Mouse (Mus musculus) left cerebral cortex, adult 8-10 months (tissue): Measurements from ENCODE around the gene Tns1. TPM values are rescaled to one million over a fixed set of nuclear protein-coding genes. Genes with fewer than 3 reads are reported as not detected.

Experiments used
- DNase-seq, 2 experiments: peaks; one replicate each; pipeline ENCODE4 v3.0.0; 2022; ENCODE audit warnings: low spot score in 2 of 2
- total RNA-seq, 4 experiments: library from RNA; stranded (reverse); gene quantifications; 2 replicates each; pipeline ENCODE4 v1.2.4; 2022

Gene Tns1
- total RNA-seq, 4 experiments from 2014 or later: 40.6 to 59.2 (median 49.2) TPM

- no peak for DNase-seq
Measured at GRCm38 (mm10) chr1:73937805-73938204, 186.4 kb downstream of the Tns1 start.

DNA sequence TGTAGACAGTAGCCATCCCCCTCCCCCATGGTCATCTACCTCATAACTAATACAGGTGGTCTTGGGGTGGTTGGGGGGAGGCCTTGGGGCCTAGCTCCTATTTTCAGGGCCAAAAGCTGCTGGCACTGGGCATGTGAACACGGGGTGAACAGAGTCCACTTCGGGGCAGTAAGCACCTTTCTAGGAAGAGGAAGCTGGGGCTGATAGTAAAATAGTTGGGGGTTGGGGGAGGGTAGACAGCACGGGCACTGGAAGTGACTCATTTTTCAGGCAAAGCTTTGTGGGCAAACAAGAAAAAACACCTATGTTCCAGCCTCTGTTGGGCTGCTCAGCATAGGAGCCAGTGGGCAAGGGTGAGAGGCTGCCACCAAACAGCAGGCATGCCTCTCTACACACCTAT lies 187.7 kb downstream of the Tns1 start:
- DNase-seq: no peak

GRCm38 (mm10) chr1:73935442-73936080 lies 188.7 kb downstream of the Tns1 start:
- no peak for DNase-seq

DNA sequence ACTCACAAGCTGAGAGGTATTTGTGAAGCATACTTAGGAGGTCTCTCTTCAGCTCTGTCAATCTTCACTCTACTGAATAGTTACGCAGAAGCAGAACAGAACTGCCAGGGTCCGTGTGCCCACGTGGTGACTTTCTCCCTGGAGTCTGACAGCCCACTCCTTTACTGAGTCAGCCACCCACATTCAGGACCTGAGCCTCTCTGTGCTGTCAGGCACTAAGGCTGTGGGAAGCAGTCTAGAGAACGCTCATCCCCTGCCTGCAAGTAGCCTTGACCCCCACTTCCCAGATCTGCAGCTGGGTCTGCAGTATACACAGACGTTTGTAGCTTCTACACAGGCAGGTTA lies 191.1 kb downstream of the Tns1 start:
- DNase-seq: peak in 1 of 2 experiments; percentile 70

GRCm38 (mm10) chr1:73932421-73933145 lies 191.7 kb downstream of the Tns1 start:
- DNase-seq: no peak

- DNase-seq: no peak
Measured at GRCm38 (mm10) chr1:73931851-73932250, 192.4 kb downstream of the Tns1 start.

GRCm38 (mm10) chr1:73930411-73931134 lies 193.7 kb downstream of the Tns1 start:
- no peak for DNase-seq

- DNase-seq: no peak
Measured at GRCm38 (mm10) chr1:73929952-73930329, 194.3 kb downstream of the Tns1 start.

DNA sequence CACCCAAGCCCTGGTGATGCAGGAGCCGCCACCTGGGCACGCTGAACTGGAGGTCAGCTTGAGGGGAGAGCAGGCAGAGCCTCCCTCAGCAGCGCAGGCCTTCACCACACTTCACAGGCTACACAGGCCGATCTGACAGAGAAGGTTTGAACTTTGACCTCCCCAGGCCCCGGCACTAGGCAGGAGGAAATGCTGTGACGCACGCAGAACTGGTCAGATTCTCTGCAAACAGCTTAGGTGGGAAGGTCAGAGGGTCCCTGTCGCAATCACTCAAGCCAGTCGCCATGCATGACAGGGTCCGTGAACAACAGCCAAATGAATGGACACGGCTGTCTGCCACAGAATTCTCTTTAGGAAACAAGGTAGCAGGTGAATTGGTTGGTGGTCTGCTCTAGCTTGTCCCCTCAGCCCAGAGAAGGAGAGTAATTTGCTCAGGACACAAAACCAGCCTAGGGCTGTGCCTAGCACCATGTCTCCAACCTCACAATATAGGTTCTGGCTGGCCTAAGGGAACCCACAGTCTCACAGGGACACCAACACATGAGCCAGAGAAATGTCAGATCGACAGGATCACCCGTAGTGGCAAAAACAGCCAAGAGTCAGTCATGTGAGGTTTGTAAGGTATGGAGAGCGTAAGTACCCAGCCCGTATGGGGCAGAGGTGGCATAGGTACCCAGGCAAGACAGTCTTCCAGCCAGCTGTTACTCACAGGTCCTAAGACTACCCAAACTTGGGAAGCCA lies 194.9 kb downstream of the Tns1 start:
- no peak for DNase-seq

DNA sequence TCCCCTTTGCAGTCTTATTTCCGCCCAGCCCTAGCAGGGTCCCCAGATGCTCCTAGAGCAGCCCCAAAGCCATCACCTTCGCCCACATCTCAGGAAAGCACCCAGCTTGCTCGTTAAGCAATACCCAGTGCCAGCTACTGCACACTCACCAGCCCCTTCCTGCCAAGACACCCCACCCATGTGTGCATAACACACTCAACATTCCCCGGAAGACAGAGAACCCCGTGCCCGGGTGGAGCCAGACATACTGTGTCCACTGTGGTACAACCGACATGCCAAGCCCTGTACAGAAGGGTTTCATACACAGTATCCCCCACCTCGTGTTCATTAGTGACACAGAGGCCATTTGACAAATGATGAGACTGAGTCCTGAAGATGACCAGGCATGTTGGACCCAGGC lies 195.9 kb downstream of the Tns1 start:
- DNase-seq: no peak

DNA sequence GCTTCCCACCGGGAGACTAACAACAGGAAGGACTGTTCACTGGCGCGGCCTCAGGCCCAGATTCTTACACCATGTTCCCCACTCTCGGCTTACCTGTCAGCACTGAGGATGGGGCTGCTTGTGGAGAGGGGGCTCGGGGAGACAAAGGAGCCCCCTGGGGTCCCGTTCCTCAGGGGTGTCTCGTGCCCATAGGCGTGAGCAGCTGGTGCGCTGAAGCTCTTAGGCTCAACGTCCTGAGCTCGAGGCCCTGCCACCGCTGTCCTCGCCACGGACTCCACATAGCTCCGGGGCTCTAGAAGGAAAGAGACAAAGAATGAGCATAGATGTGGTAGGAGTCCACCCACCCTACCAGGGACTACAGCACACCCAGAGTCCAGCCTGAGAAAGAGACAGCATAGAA lies 196.4 kb downstream of the Tns1 start:
- no peak for DNase-seq

DNA sequence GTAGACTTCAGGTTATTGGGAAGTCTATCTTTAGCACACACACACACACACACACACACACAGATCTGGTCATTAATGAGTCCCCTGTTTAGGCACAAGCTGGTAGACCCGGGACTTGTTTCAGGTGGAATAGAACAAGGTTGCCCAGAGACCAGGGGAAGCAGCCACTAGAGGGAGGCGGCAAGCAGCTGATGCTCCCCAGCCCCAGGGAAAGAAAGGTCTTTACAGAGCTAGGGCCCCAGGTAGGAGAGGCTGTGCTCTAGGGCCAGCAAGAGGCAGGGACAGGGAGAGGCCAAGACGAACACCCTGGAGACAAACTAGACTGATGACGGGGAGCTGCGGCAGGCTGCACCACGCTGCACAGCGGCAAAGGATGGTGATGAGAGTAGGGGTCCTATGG lies 198.0 kb downstream of the Tns1 start:
- DNase-seq: no peak

- DNase-seq: no peak
Measured at GRCm38 (mm10) chr1:73924871-73925610, 199.2 kb downstream of the Tns1 start.

DNA sequence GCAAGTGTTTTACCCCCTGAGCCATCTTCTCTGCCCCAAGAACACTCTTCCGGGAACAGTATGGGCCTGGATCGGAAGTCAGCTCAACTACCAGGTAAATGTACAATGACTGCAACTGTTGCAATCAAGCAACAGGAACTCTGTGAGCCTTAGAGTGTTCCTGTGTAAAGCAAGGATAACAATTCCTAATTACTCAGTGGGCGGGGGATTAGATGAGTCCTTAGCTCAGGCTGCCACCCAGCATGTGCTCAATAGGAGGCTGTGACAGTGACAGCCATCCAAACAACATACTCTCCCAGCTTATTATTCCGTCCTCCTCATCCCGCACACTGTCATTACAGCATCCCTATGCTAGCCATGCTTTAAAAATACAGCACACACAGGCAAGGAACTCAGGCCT lies 200.0 kb downstream of the Tns1 start:
- DNase-seq: no peak

DNA sequence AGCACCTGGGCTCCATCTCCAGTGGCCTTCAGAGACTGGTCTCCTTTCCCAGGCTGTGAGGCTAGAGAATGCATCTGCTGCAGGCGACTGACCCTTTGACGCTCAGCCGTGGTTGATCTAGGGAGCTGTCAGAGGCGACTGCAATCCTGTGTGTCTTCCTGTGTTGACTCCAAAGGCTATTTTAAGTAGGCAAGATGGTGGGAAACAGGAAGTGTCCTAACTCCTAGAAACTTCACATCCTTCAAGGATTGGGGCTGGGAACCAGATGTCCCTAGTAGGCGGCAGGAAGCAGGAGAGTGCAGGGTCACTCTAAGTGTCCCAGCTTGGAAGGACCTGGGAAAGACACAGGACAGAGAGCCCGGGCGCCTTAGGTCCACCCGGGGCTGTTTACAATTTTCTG lies 201.1 kb downstream of the Tns1 start:
- no peak for DNase-seq

DNA sequence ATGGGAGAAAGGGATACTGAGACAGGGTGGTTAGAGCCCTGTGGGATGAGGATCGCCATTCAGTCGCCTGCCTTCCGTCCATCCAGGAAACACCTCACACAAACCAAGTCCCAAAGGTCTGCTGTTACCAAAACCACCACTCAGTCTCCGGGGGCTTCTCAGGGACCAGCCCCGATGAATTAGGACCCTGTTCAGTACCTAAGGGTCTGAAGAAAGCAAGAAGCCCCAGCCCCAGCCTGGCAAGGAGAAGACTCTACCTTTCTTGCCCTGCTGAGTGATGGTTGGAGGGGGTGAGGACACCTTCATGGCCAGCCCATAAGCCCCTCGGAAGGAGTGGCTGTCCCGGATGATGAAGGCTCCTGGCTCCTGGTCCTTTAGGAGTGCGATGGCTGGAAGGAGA lies 203.5 kb downstream of the Tns1 start:
- DNase-seq: no peak

DNA sequence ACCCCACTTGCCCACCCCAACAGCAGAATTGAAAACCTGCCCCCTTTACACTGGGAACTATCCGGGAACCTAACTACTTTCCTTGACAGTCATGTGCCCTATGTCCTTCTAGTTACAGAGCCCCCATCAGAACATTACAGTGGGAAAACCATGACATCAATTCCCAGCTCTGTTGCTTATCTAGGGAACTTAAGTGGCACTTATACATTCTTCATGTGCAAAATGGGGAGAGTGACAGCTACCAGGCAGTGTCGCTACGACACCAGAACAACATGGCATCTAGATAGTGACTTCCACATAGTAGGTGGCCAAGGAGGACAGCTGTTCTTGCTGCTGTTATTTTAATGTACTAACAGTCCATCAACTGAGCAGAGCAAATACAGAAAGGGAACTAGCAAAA lies 204.3 kb downstream of the Tns1 start:
- no peak for DNase-seq

DNA sequence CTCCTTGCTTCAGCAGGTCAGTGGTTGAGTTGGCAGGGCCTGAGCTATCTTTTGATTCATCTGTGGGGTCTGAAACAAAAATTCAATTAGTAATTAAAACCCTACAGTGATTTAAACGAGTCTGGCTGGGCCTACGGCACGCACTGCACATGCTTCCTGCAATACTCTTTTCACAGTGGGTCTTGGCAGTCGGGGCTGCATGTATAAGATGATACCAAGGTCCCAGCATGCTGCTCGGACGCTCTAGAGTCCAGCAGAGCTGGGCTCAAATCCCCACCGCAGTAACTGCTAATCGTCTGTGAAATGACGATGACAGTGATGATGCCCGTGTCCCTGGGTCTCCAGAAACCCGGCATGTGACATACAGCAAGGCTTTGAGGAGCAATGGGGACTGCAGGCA lies 206.2 kb downstream of the Tns1 start:
- DNase-seq: no peak

- peak in 1 of 2 experiments; percentile 4 for DNase-seq
Measured at GRCm38 (mm10) chr1:73916298-73916697, 208.0 kb downstream of the Tns1 start.

- peak in 1 of 2 experiments; percentile 57 for DNase-seq
Measured at GRCm38 (mm10) chr1:73915218-73916070, 208.8 kb downstream of the Tns1 start.
